Mouse (Mus musculus) myocyte (in vitro differentiated cells): ENCODE results near the gene Lrrc4c.

Experiments used
- E2F4 ChIP-seq: IDR thresholded peaks from one replicate; pipeline ENCODE4 v1.6.1; 2011; ENCODE audit warnings: mild to moderate bottlenecking, control low read depth, moderate library complexity; ENCODE audit not compliant: insufficient read depth
- MAX ChIP-seq: IDR thresholded peaks from one replicate; pipeline ENCODE4 v1.6.1; 2011; ENCODE audit warnings: low read depth, mild to moderate bottlenecking, control low read depth
- MYOD1 ChIP-seq, 3 experiments: IDR thresholded peaks; one replicate each; pipeline ENCODE4 v1.6.1; 2011; ENCODE audit warnings: control low read depth in 2 of 3, low read depth in 2 of 3, mild to moderate bottlenecking in 2 of 3, moderate library complexity in 1 of 3; ENCODE audit not compliant: insufficient read length in 2 of 3, control insufficient read depth in 1 of 3
- POLR2A ChIP-seq: IDR thresholded peaks from one replicate; pipeline ENCODE4 v1.6.1; 2011; ENCODE audit warnings: low read depth, mild to moderate bottlenecking, control low read depth, moderate library complexity; ENCODE audit not compliant: insufficient read length
- POLR2AphosphoS2 ChIP-seq: IDR thresholded peaks from one replicate; pipeline ENCODE4 v1.6.1; 2011; ENCODE audit warnings: low read depth, control low read depth; ENCODE audit not compliant: insufficient read length
- TCF12 ChIP-seq: IDR thresholded peaks from one replicate; pipeline ENCODE4 v1.6.1; 2011; ENCODE audit warnings: mild to moderate bottlenecking, control low read depth; ENCODE audit not compliant: poor library complexity, insufficient read depth, severe bottlenecking
- TCF3 ChIP-seq: IDR thresholded peaks from one replicate; pipeline ENCODE4 v1.6.1; 2011; ENCODE audit warnings: low read depth, control low read depth; ENCODE audit not compliant: insufficient read length
- USF1 ChIP-seq: IDR thresholded peaks from one replicate; pipeline ENCODE4 v1.6.1; 2011; ENCODE audit warnings: low read depth, mild to moderate bottlenecking, control low read depth, moderate library complexity

DNA sequence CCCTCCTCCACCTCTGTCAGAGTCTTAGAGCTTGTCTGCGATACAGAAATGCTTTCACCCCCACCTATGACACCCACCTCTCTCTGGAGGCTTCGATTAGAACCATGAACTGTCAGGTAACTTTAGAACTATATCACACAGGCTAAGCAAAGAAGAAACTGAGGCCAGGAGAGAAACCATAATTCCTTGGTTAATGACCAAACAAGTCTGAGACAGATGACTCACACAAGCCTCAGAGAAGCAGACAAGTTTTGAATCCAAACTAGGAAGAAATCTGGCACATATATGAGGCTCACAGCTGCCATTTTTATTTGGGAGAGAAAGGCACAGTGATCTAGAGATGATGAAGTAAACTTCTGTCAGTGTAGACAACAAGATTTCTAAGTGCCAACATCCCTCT is 1151.4 kb downstream of the Lrrc4c start:
- TF ChIP-seq POLR2A (no peak), MAX (no peak), TCF3 (no peak), USF1 (no peak), MYOD1 (IDR thresholded peaks at IDR 0.05; ENCODE audit: control insufficient read depth in 1 of 3, insufficient read length in 2 of 3, low read depth in 2 of 3) (no peak), E2F4 (no peak), POLR2AphosphoS2 (no peak), TCF12 (no peak)
